Mouse (Mus musculus) lung, postnatal 0 days (tissue): ENCODE results near the gene Cenpx. TPM values are rescaled to one million over a fixed set of nuclear protein-coding genes. Genes with fewer than 3 reads are reported as not detected.
"Not testable (repeated sequence)": the region's sequence is repeated elsewhere in the genome, so short reads cannot be mapped to it uniquely, and the experiment has no call there.

Source experiments
- ATAC-seq: fragments of 200-750 bp; cut with Nextera tagmentation; 2 replicates; pipeline ENCODE4 v1.8.0; 2017; ENCODE audit warnings: moderate library complexity
- DNase-seq: peaks from one replicate; pipeline ENCODE4 v3.0.0-alpha.2; 2016; ENCODE audit warnings: low spot score
- H3K27ac ChIP-seq: fragments of 300-500 bp; sonication (generic); 2 replicates; pipeline ENCODE4 v1.5.1; 2014; ENCODE audit warnings: antibody characterized with exemption, mild to moderate bottlenecking, low read length, mixed read lengths
- H3K27me3 ChIP-seq: fragments of 300-500 bp; sonication (generic); replicated peaks from 2 replicates; pipeline ENCODE4 v1.6.1; 2014; ENCODE audit warnings: low read length, mixed read lengths; ENCODE audit not compliant: insufficient read depth
- H3K36me3 ChIP-seq: fragments of 300-500 bp; sonication (generic); 2 replicates; pipeline ENCODE4 v1.6.1; 2014; ENCODE audit warnings: low read length, mixed read lengths; ENCODE audit not compliant: insufficient read depth
- H3K4me1 ChIP-seq: fragments of 300-500 bp; sonication (generic); 2 replicates; pipeline ENCODE4 v1.6.1; 2014; ENCODE audit warnings: antibody characterized with exemption, low read depth, low read length, mixed read lengths; ENCODE audit not compliant: insufficient read depth
- H3K4me2 ChIP-seq: fragments of 300-500 bp; sonication (generic); replicated peaks from 2 replicates; pipeline ENCODE4 v1.6.1; 2014; ENCODE audit warnings: low read depth, mild to moderate bottlenecking, low read length, moderate library complexity, mixed read lengths
- H3K4me3 ChIP-seq: fragments of 300-500 bp; sonication (generic); 2 replicates; pipeline ENCODE4 v1.5.1; 2014; ENCODE audit warnings: low read depth, low read length
- H3K9ac ChIP-seq: fragments of 300-500 bp; sonication (generic); replicated peaks from 2 replicates; pipeline ENCODE4 v1.6.1; 2014; ENCODE audit warnings: low read depth, mild to moderate bottlenecking
- H3K9me3 ChIP-seq: fragments of 300-500 bp; sonication (generic); 2 replicates; pipeline ENCODE4 v1.6.1; 2016; ENCODE audit warnings: low read length, mixed read lengths
- CTCF ChIP-seq: IDR thresholded peaks from 2 replicates; pipeline ENCODE4 v1.5.1; 2016; ENCODE audit warnings: antibody characterized with exemption, mild to moderate bottlenecking
- EP300 ChIP-seq: IDR thresholded peaks from 2 replicates; pipeline ENCODE4 v1.6.1; 2016; ENCODE audit warnings: antibody characterized with exemption, mild to moderate bottlenecking, control low read depth
- WGBS: fragments of 180-500 bp; shearing (Covaris S2); extraction: QIAGEN DNeasy Blood & Tissue Kit; methylation state at CpG from one replicate; pipeline ENCODE4 v1.1.7; 2014; 5-methylcytosine and 5-hydroxymethylcytosine counted together
- polyA plus RNA-seq: library from polyadenylated mRNA; unstranded; fragments of >200 nt; fragmentation: Nextera tagmentation; extraction: Ambion mirVana; gene quantifications from 2 replicates; pipeline ENCODE4 v1.2.1, GENCODE M21; 2015

The Cenpx gene
- 102 and 112 TPM in 2 replicates for polyA plus RNA-seq

DNA sequence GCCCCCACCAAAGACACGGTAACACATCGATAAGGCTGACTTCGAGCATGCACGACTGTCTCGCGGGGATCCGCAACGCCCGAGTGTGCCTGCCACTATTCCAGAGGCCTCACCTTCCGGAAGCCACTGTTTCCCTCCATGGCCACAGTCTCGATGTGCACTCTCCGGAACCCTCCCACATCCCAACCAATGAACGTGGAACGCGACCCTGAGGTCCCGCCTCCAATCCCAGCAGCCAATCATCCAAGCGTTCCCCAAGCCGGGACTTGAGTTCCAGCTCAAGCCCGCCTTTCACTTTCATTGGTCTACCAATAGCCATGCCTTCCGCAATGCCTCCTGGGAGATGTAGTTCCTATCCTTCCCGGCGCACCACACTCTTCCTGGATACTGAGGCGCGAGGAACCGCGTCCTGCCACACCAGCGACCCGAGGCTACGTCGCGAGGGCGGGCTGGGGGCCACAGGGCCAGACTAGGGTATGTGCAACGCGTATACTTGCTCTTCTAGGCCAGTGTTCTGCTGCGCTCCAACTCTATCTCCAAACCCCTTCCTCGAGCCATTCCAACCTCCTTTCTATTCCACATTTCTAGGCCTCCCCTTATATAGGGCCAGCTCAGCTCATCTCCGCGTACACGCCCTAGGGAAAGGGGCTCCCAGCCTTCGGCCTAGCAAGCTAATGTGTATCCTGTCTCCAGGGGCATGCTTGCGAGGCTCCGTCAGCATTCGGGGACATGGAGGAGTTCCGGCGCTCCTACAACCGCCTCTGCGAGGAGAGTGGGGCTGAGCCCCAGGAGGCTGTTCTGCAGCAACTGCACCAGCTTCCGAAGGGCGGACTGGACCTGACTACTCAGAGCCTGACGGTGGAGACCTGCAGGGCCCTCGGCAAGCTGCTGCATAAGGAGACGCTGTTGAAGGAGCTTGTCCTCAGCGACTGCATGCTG, at the start of gene Cenpx, which contains the start of gene Lrrc45:
Cenpx (minus strand) TSS at position 159 of the 939 bp plus-strand sequence.
Lrrc45 (plus strand) TSS at position 346 of the 939 bp plus-strand sequence.
- DNase-seq = peak; percentile 99
- ATAC-seq = peak; percentile 95
- no peaks in the 10 kb centered on the region for H3K9me3 ChIP-seq
- H3K27me3 ChIP-seq = no peaks in the 10 kb centered on the region
- 1% methylated on average over 50 of the region's 53 CpGs for WGBS
- H3K36me3 ChIP-seq = peaks cover 2% of the 10 kb centered on the region; the same call in 1 of the 2 replicates
- H3K4me3 ChIP-seq = peak within 1 kb of the TSS; percentile 50
- H3K4me2 ChIP-seq = peak within 1 kb of the TSS; percentile 91
- peak within 1 kb of the TSS; percentile 30 for H3K9ac ChIP-seq
- no peak for TF ChIP-seq EP300
- TF ChIP-seq CTCF = no peak
- peak within 1 kb of the TSS; percentile 78 for H3K27ac ChIP-seq
- H3K4me1 ChIP-seq = peaks cover 9% of the 10 kb centered on the region; the same call in 1 of the 2 replicates

DNA sequence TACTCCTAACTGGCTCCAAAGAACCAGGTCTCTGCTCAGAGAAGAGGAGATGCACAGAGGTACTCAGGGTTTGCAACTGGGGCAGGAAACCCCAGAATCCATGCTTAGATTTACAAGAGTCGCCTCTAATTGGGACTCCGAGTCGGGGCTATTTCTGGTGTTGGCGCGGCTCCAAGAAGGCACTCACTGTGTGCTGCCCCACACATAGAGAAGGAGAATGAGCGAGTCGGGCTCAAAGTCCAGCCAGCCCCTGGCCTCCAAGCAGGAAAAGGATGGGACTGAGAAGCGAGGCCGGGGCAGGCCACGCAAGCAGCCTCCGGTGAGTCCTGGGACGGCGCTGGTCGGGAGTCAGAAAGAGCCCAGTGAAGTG, 49.1 kb upstream of the Cenpx start, which contains the start of gene Hmga1b:
Hmga1b (plus strand) TSS at position 123 of the 370 bp plus-strand sequence.
- not testable (repeated sequence) for H3K4me3 ChIP-seq, H3K27me3 ChIP-seq, H3K9ac ChIP-seq, H3K4me1 ChIP-seq, DNase-seq, H3K9me3 ChIP-seq, H3K4me2 ChIP-seq, H3K36me3 ChIP-seq
- WGBS = 11% methylated on average over 13 of the region's 14 CpGs
- peak; percentile 42; the same call in 1 of the 2 replicates for ATAC-seq
- H3K27ac ChIP-seq = peak within 1 kb of the TSS; percentile 54

DNA sequence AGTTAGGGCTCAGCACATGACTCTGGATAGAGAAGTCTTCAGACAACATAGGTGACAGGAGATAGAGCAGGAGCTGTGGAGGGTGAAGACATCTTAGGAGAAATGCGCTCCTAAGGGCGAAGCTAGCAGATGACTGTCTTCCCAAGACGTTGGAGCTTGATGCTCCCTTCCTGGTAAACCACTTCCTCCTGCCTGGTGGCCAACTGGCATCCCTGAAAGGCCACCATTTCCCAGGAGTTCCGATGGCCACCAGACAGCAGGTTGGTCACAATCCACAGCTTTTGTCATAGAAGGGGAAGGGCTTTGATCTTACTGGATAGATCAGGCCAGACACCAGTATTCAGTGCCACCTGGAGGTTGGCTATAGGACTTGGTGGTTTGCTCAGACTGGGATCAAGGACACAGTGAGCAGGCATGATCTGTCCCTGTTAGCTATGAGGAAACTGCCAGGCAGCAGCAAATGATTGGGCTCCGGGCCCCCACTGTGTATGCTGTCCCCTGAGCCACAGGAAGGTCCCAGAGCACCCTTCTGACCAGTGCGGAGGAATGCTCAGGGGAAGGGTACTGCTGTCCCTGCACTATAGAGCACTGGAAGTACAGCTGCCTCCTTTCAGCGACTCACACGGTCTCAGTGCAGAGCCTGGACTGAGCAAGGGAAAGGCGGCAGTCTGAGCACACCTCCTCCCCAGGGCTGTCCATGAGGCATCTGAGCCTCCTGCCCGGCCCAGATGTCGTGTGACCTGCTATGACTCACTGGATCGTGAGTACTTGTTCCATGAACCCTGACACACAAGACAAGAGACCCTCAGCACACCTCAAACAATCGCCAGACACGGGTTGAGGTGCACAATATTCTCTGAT, 48.5 kb upstream of the Cenpx start:
- H3K9ac ChIP-seq = no peak overlapping the region
- no peak overlapping the region for H3K4me2 ChIP-seq
- ATAC-seq (peak; percentile 76), DNase-seq (peak; percentile 52)
- TF ChIP-seq EP300 = 0 out of 2 replicates have a peak, but pooled peaks have one; percentile 54
- TF ChIP-seq CTCF = no peak
- no peaks in the 10 kb centered on the region for H3K9me3 ChIP-seq
- WGBS = 55% methylated on average over 14 of the region's 14 CpGs
- no peaks in the 10 kb centered on the region for H3K36me3 ChIP-seq
- H3K4me1 ChIP-seq = 0 out of 2 replicates have a peak, but pooled peaks cover 4% of the 10 kb centered on the region
- H3K27ac ChIP-seq = peak overlapping the region; percentile 54
- no peak overlapping the region for H3K4me3 ChIP-seq
- H3K27me3 ChIP-seq = no peaks in the 10 kb centered on the region

DNA sequence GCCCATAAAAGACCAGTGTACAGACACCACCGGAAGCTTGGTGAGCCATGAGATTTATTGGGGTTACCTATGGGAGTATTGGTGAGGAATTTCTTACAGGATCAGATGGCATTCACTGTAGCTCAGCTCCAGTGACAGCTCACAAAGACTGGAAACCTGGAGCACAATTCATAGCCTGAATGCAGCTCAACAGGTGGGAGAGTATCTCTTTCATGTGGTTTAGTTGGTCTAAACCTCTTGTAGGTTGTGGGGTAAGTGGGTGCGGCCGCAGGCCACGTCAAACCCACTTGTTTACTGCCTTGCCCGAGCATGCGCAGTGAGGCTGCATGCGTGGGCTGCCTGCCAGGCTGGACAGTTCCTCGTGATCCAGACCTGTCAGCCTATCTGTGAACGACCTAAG, 46.7 kb upstream of the Cenpx start:
- Histone ChIP-seq H3K9ac (no peak overlapping the region), H3K36me3 (no peaks in the 10 kb centered on the region), H3K9me3 (no peaks in the 10 kb centered on the region), H3K27ac (no peak overlapping the region), H3K4me3 (no peak overlapping the region), H3K27me3 (no peaks in the 10 kb centered on the region), H3K4me1 (0 out of 2 replicates have a peak, but pooled peaks cover 4% of the 10 kb centered on the region), H3K4me2 (no peak overlapping the region)
- no peak for DNase-seq
- no peak for ATAC-seq
- TF ChIP-seq CTCF (no peak), EP300 (no peak)
- 83% methylated on average over 9 of the region's 9 CpGs for WGBS

DNA sequence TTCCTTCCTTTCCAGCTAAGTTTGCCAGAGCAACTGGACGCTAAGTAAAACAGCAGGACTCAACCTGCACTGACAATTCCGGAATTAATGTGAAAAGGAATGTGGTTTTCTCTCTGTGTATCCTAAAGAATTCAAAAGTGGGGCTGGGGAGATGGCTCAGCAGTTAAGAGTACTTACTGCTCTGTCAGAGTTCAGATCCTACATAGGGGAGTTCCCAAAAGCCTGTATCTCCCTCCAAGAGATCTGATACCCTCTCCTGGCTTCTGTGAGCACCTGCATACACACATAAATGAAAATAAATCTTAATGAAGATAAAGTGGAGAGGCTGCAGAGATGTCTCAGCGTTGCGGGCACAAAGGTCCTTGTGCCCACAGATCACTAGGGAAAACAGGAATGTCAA, 38.1 kb upstream of the Cenpx start:
- no peaks in the 10 kb centered on the region for H3K9me3 ChIP-seq
- H3K36me3 ChIP-seq = no peaks in the 10 kb centered on the region
- no peaks in the 10 kb centered on the region for H3K4me1 ChIP-seq
- H3K4me2 ChIP-seq = no peak overlapping the region
- H3K4me3 ChIP-seq = no peak overlapping the region
- no peaks in the 10 kb centered on the region for H3K27me3 ChIP-seq
- TF ChIP-seq EP300 (no peak), CTCF (no peak)
- H3K9ac ChIP-seq = no peak overlapping the region
- ATAC-seq (no peak), DNase-seq (peak; percentile 4)
- 44% methylated on average over 4 of the region's 4 CpGs for WGBS
- no peak overlapping the region for H3K27ac ChIP-seq

DNA sequence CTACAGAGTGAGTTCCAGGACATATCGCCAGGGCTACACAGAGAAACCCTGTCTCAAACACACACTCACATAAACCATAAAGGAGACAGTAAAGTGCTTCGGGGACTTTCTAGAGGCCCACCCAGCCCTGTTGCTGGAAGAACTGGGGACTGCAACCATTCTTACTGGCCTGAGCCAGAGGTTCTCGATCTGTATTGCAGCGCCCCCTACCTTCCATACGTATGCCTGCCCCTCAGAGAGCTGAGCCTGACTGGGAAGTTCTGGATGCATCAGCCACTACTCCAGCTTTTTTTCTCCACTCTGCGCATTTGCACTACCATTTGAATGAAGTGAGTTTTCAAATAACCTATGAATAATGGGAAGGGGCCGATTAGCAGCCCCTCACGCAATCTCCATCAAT, 35.9 kb upstream of the Cenpx start:
- TF ChIP-seq EP300 (no peak), CTCF (peak; percentile 69)
- Histone ChIP-seq H3K4me3 (no peak overlapping the region), H3K4me2 (no peak overlapping the region), H3K9ac (no peak overlapping the region), H3K4me1 (no peaks in the 10 kb centered on the region), H3K9me3 (no peaks in the 10 kb centered on the region), H3K36me3 (no peaks in the 10 kb centered on the region), H3K27me3 (no peaks in the 10 kb centered on the region), H3K27ac (no peak overlapping the region)
- WGBS = 66% methylated on average over 8 of the region's 8 CpGs
- no peak for ATAC-seq
- peak; percentile 67 for DNase-seq
